Mouse (Mus musculus) erythroblast, embryonic 14.5 days (primary cell): ENCODE results near the gene Kctd20.

Source experiments
- GATA1 ChIP-seq: IDR thresholded peaks from 2 replicates; pipeline ENCODE4 v1.6.1; 2012; ENCODE audit warnings: low read length, inconsistent platforms, mixed read lengths
- TAL1 ChIP-seq: IDR thresholded peaks from 3 replicates; pipeline ENCODE4 v1.6.1; 2012; ENCODE audit warnings: low read length, inconsistent platforms, mixed read lengths

DNA sequence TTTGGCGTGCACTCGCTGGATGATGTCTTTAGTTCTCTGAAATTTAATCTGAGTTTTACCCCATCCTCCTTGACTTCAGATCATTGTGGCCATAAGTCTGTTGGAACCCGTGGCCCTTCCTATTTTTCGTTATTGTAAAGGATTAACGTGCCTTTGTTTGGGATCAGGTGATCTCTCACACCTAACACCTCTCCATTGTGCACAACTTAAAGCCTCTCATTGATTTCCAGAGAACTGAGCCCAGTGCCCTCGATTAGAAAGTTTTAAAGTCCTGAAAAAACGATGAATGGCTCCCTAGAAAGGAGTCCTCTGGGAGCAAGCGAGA lies 56.5 kb downstream of the Kctd20 start:
- TF ChIP-seq GATA1 = no peak
- no peak for TF ChIP-seq TAL1
